Mouse (Mus musculus) midbrain, embryonic 15.5 days (tissue): ENCODE results near the gene Sox15. TPM values are rescaled to one million over a fixed set of nuclear protein-coding genes. Genes with fewer than 3 reads are reported as not detected.
A peak's percentile ranks its signal among the peaks of the same experiment; 100 is the strongest.
"Not testable (repeated sequence)": the region's sequence is repeated elsewhere in the genome, so short reads cannot be mapped to it uniquely, and the experiment has no call there.

Experiments used
- ATAC-seq: fragments of 200-750 bp; cut with Nextera tagmentation; replicated peaks from 2 replicates; pipeline ENCODE4 v1.8.0; 2017; ENCODE audit warnings: moderate TSS enrichment
- H3K27ac ChIP-seq: fragments of 300-500 bp; sonication (generic); 2 replicates; pipeline ENCODE4 v1.5.1; 2015; ENCODE audit warnings: mild to moderate bottlenecking, inconsistent platforms
- H3K27me3 ChIP-seq: fragments of 300-500 bp; sonication (generic); replicated peaks from 2 replicates; pipeline ENCODE4 v1.6.1; 2015; ENCODE audit warnings: inconsistent platforms
- H3K36me3 ChIP-seq: fragments of 300-500 bp; sonication (generic); replicated peaks from 2 replicates; pipeline ENCODE4 v1.6.1; 2015; ENCODE audit warnings: inconsistent platforms
- H3K4me1 ChIP-seq: fragments of 300-500 bp; sonication (generic); 2 replicates; pipeline ENCODE4 v1.6.1; 2015; ENCODE audit warnings: inconsistent platforms
- H3K4me2 ChIP-seq: fragments of 300-500 bp; sonication (generic); 2 replicates; pipeline ENCODE4 v1.6.1; 2015; ENCODE audit warnings: inconsistent platforms, mild to moderate bottlenecking, moderate library complexity
- H3K4me3 ChIP-seq: fragments of 300-500 bp; sonication (generic); 2 replicates; pipeline ENCODE4 v1.5.1; 2015; ENCODE audit warnings: mild to moderate bottlenecking, inconsistent platforms
- H3K9ac ChIP-seq: fragments of 300-500 bp; sonication (generic); 2 replicates; pipeline ENCODE4 v1.6.1; 2015; ENCODE audit warnings: mild to moderate bottlenecking, inconsistent platforms
- H3K9me3 ChIP-seq: fragments of 300-500 bp; sonication (generic); 2 replicates; pipeline ENCODE4 v1.6.1; 2016; ENCODE audit warnings: inconsistent platforms
- WGBS: fragments of 180-500 bp; shearing (Covaris S2); methylation state at CpG from one replicate; pipeline ENCODE4 v1.1.7; 2015; ENCODE audit warnings: mixed read lengths; 5-methylcytosine and 5-hydroxymethylcytosine counted together
- microRNA counts: library from miRNA; unstranded; fragments of <30 nt; microRNA quantifications from one replicate; lab custom pipeline; 2016
- microRNA-seq: library from miRNA; unstranded; fragments of <30 nt; microRNA quantifications from one replicate; pipeline ENCODE4, GENCODE M21; 2016
- polyA plus RNA-seq: library from polyadenylated mRNA; unstranded; fragments of >200 nt; fragmentation: Nextera tagmentation; extraction: Ambion mirVana; gene quantifications from 2 replicates; pipeline ENCODE4 v1.2.1, GENCODE M21; 2015

Sox15 gene
- polyA plus RNA-seq, 1 experiment from 2014 or later, result not detected

GRCm38 (mm10) chr11:69695361-69696181, 40.5 kb downstream of the Sox15 start, which contains the start of the genes Tnfsf12 and Tnfsfm13:
TSS of gene Tnfsf12 (minus strand) at chr11:69695849.
TSS of gene Tnfsfm13 (minus strand) at chr11:69696098.
- no peaks in the 10 kb centered on the region for H3K9me3 ChIP-seq
- H3K4me2 ChIP-seq, result peak within 1 kb of the TSS; percentile 87
- peaks cover 11% of the 10 kb centered on the region for H3K4me1 ChIP-seq
- H3K4me3 ChIP-seq, result peak within 1 kb of the TSS; percentile 41
- no peak for ATAC-seq
- peak within 1 kb of the TSS; percentile 54 for H3K9ac ChIP-seq
- no peaks in the 10 kb centered on the region for H3K36me3 ChIP-seq
- H3K27me3 ChIP-seq, result no peaks in the 10 kb centered on the region
- no peak within 1 kb of the TSS for H3K27ac ChIP-seq
- WGBS, result under 1% methylated on average over 40 of the region's 41 CpGs

GRCm38 (mm10) chr11:69697396-69697795, 42.3 kb downstream of the Sox15 start:
- WGBS, result 94% methylated on average over 3 of the region's 3 CpGs

GRCm38 (mm10) chr11:69698574-69698973, 43.5 kb downstream of the Sox15 start:
- Histone ChIP-seq H3K9me3 (no peaks in the 10 kb centered on the region), H3K4me1 (peaks cover 11% of the 10 kb centered on the region), H3K4me2 (no peak overlapping the region), H3K9ac (no peak overlapping the region), H3K27ac (no peak overlapping the region), H3K4me3 (no peak overlapping the region), H3K36me3 (no peaks in the 10 kb centered on the region), H3K27me3 (no peaks in the 10 kb centered on the region)
- 74% methylated on average over 5 of the region's 5 CpGs for WGBS
- no peak for ATAC-seq

More at GRCm38 (mm10) chr11:69697396-69697795, 42.3 kb downstream of the Sox15 start:
- Histone ChIP-seq H3K4me3 (no peak overlapping the region), H3K4me1 (peaks cover 11% of the 10 kb centered on the region), H3K9ac (no peak overlapping the region), H3K36me3 (no peaks in the 10 kb centered on the region), H3K27ac (no peak overlapping the region), H3K9me3 (no peaks in the 10 kb centered on the region), H3K4me2 (no peak overlapping the region), H3K27me3 (no peaks in the 10 kb centered on the region)
- ATAC-seq, result no peak

GRCm38 (mm10) chr11:69699595-69699994, 44.5 kb downstream of the Sox15 start:
- Histone ChIP-seq H3K9ac (no peak overlapping the region), H3K4me2 (no peak overlapping the region), H3K4me3 (no peak overlapping the region), H3K9me3 (no peaks in the 10 kb centered on the region), H3K27me3 (no peaks in the 10 kb centered on the region), H3K27ac (no peak overlapping the region), H3K36me3 (no peaks in the 10 kb centered on the region), H3K4me1 (peaks cover 11% of the 10 kb centered on the region)
- WGBS, result 73% methylated on average over 1 of the region's 1 CpGs
- ATAC-seq, result no peak

GRCm38 (mm10) chr11:69702886-69703285, 47.8 kb downstream of the Sox15 start:
- H3K27ac ChIP-seq, H3K27me3 ChIP-seq, H3K36me3 ChIP-seq, H3K4me1 ChIP-seq, H3K9me3 ChIP-seq, H3K9ac ChIP-seq, H3K4me2 ChIP-seq, H3K4me3 ChIP-seq, ATAC-seq: not testable (repeated sequence)
- 92% methylated on average over 10 of the region's 10 CpGs for WGBS

GRCm38 (mm10) chr11:69703381-69703780, 48.3 kb downstream of the Sox15 start:
- H3K9me3 ChIP-seq, H3K4me2 ChIP-seq, H3K27me3 ChIP-seq, H3K4me3 ChIP-seq, ATAC-seq, H3K36me3 ChIP-seq, H3K27ac ChIP-seq, H3K4me1 ChIP-seq, H3K9ac ChIP-seq: not testable (repeated sequence)
- WGBS, result 76% methylated on average over 3 of the region's 3 CpGs

GRCm38 (mm10) chr11:69703814-69704612, 48.9 kb downstream of the Sox15 start:
- no peak for ATAC-seq
- Histone ChIP-seq H3K4me3 (no peak overlapping the region), H3K4me1 (no peaks in the 10 kb centered on the region), H3K9me3 (no peaks in the 10 kb centered on the region), H3K9ac (no peak overlapping the region), H3K27ac (no peak overlapping the region), H3K4me2 (no peak overlapping the region), H3K36me3 (no peaks in the 10 kb centered on the region), H3K27me3 (no peaks in the 10 kb centered on the region)
- WGBS, result 74% methylated on average over 8 of the region's 8 CpGs

- WGBS, result 41% methylated on average over 2 of the region's 2 CpGs
- Histone ChIP-seq H3K36me3 (no peaks in the 10 kb centered on the region), H3K27ac (no peak overlapping the region), H3K4me3 (no peak overlapping the region), H3K4me1 (no peaks in the 10 kb centered on the region), H3K4me2 (no peak overlapping the region), H3K9me3 (no peaks in the 10 kb centered on the region), H3K27me3 (no peaks in the 10 kb centered on the region), H3K9ac (no peak overlapping the region)
- no peak for ATAC-seq
Measured at GRCm38 (mm10) chr11:69704613-69705010, 49.5 kb downstream of the Sox15 start.

MicroRNA genes within 50 kb of the gene (microRNA counts, 519-probe panel; counts per million panel counts)
- microRNA mmu-miR-1934 (lab: Ali Mortazavi, UCI) (not detected), microRNA mmu-miR-467f (lab: Ali Mortazavi, UCI) (2,290 counts per million, percentile 34 among the panel's probes with 10 or more counts)

Small RNAs within 50 kb of the gene (microRNA-seq; reads per million reads assigned to microRNA genes)
- gene Mir1934 (2.6 reads per million, percentile 11 among the genes with 10 or more reads in this experiment), gene Mir467f (not detected)

Other genes starting within 250 kb of the Sox15 start
- gene Kdm6b, start 241.6 kb upstream of the Sox15 start, polyA plus RNA-seq, result 41.3 and 45.3 TPM in 2 replicates
- 4.5 and 5.7 TPM in 2 replicates for gene Dnah2, start 106.2 kb upstream of the Sox15 start, polyA plus RNA-seq
- 178 and 188 TPM in 2 replicates for gene Efnb3, start 95.1 kb upstream of the Sox15 start, polyA plus RNA-seq
- 21.4 and 23.2 TPM in 2 replicates for gene Wrap53, start 75.1 kb upstream of the Sox15 start, polyA plus RNA-seq
- gene Trp53, start 75.0 kb upstream of the Sox15 start, polyA plus RNA-seq, result 60.4 and 70.1 TPM in 2 replicates
- gene Atp1b2, start 49.4 kb upstream of the Sox15 start, polyA plus RNA-seq, result 60.0 and 60.9 TPM in 2 replicates
- gene Shbg, start 37.4 kb upstream of the Sox15 start, polyA plus RNA-seq, result not detected in 2 replicates
- gene Sat2, start 33.3 kb upstream of the Sox15 start, polyA plus RNA-seq, result 23.5 and 24.9 TPM in 2 replicates
- gene Fxr2, start 22.3 kb upstream of the Sox15 start, polyA plus RNA-seq, result 40.6 and 47.0 TPM in 2 replicates
- gene Mpdu1, start 7.3 kb downstream of the Sox15 start, polyA plus RNA-seq, result 99.9 and 108 TPM in 2 replicates
- gene Cd68, start 10.8 kb downstream of the Sox15 start, polyA plus RNA-seq, result 9.4 and 10.4 TPM in 2 replicates
- gene Eif4a1, start 17.1 kb downstream of the Sox15 start, polyA plus RNA-seq, result 460 and 473 TPM in 2 replicates
- gene Senp3, start 26.8 kb downstream of the Sox15 start, polyA plus RNA-seq, result 116 and 122 TPM in 2 replicates
- 0.37 and 0.68 TPM in 2 replicates for gene Tnfsf13, start 30.5 kb downstream of the Sox15 start, polyA plus RNA-seq
- 2.0 and 2.4 TPM in 2 replicates for gene Tnfsf12, start 40.5 kb downstream of the Sox15 start, polyA plus RNA-seq
- gene Tnfsfm13, start 40.8 kb downstream of the Sox15 start, polyA plus RNA-seq, result 1.2 and 1.8 TPM in 2 replicates
- gene Polr2a, start 103.3 kb downstream of the Sox15 start, polyA plus RNA-seq, result 15.9 and 17.4 TPM in 2 replicates
- gene Slc35g3, start 106.7 kb downstream of the Sox15 start, polyA plus RNA-seq, result 0.17 and 0.26 TPM in 2 replicates
- gene Zbtb4, start 110.6 kb downstream of the Sox15 start, polyA plus RNA-seq, result 4.1 and 4.3 TPM in 2 replicates
- 0.98 and 1.2 TPM in 2 replicates for gene Chrnb1, start 140.6 kb downstream of the Sox15 start, polyA plus RNA-seq
- gene Fgf11, start 146.5 kb downstream of the Sox15 start, polyA plus RNA-seq, result 3.7 and 4.5 TPM in 2 replicates
- 0.74 and 0.86 TPM in 2 replicates for gene Tmem102, start 150.3 kb downstream of the Sox15 start, polyA plus RNA-seq
- not detected in 2 replicates for gene Gm39566, start 160.0 kb downstream of the Sox15 start, polyA plus RNA-seq
- not detected in 2 replicates for gene Spem2, start 163.2 kb downstream of the Sox15 start, polyA plus RNA-seq
- gene Spem1, start 166.9 kb downstream of the Sox15 start, polyA plus RNA-seq, result 0.55 and 0.65 TPM in 2 replicates
- 24.0 and 24.2 TPM in 2 replicates for gene Nlgn2, start 182.5 kb downstream of the Sox15 start, polyA plus RNA-seq
- gene Tmem256, start 183.2 kb downstream of the Sox15 start, polyA plus RNA-seq, result 318 and 320 TPM in 2 replicates
- 52.3 and 53.5 TPM in 2 replicates for gene Plscr3, start 191.1 kb downstream of the Sox15 start, polyA plus RNA-seq
- 0.10 and 0.28 TPM in 2 replicates for gene Tnk1, start 203.4 kb downstream of the Sox15 start, polyA plus RNA-seq
- gene Tmem95, start 222.7 kb downstream of the Sox15 start, polyA plus RNA-seq, result not detected in 2 replicates
- 1.7 and 1.9 TPM in 2 replicates for gene Kctd11, start 226.1 kb downstream of the Sox15 start, polyA plus RNA-seq
- 0.46 and 0.52 TPM in 2 replicates for gene Acap1, start 240.2 kb downstream of the Sox15 start, polyA plus RNA-seq
- gene 2810408A11Rik, start 245.7 kb downstream of the Sox15 start, polyA plus RNA-seq, result 11.1 and 11.8 TPM in 2 replicates
- 23.2 and 24.2 TPM in 2 replicates for gene Neurl4, start 245.8 kb downstream of the Sox15 start, polyA plus RNA-seq